Mouse (Mus musculus): ENCODE measurements at regions not wholly inside any gene's neighbourhood (a gene's known extent, or its start where the extent isn't known, plus 50 kb on each side); places are given as distances from the start of the nearest gene placed in this dataset.

DNA sequence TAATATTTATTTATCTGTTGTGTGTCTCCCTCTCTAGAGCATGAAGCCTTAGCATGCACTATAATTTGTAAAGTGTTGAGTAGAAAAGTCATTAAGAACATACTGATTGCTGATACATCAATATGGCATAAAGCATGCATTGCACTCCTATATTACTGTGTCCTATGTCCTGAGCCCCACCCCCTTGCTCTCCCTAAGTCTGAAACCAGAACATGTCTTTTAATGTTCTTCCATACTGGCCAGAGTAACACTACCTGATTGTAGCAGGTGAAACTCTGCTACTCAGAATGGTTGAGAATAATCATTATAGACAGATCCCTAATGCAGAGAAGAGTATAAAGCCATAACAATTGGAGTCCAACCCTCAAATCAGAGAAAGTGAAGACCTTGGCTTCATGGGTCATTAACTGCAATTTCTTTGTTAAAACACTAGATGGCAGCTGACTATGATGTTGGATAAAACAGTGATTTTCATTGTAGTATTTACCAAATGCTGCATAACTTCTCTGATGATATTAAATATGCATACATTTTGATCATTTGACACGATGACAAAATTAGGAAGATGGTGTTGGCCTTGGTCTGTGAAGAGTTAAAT, 52.9 kb upstream of the Cast start:
- WGBS, result 2% methylated on average over 1 of the region's 1 CpGs
- H3K4me3 ChIP-seq (ENCODE audit: low read depth, low read length), result no peak overlapping the region
- no peak overlapping the region for H3K27ac ChIP-seq (ENCODE audit: low read depth)
- no peaks in the 10 kb centered on the region for H3K27me3 ChIP-seq (ENCODE audit: insufficient read depth, low read length)
- ATAC-seq (ENCODE audit: insufficient read depth) (no peak), DNase-seq (peak; percentile 53)
- H3K36me3 ChIP-seq (ENCODE audit: insufficient read depth), result no peaks in the 10 kb centered on the region
- H3K9me3 ChIP-seq (ENCODE audit: low read depth, low read length), result no peaks in the 10 kb centered on the region
- peak; percentile 55 for TF ChIP-seq CTCF (IDR thresholded peaks at IDR 0.05; ENCODE audit: low read depth)
- no peak overlapping the region for H3K9ac ChIP-seq
- no peak overlapping the region for H3K4me2 ChIP-seq
- H3K4me1 ChIP-seq (ENCODE audit: insufficient read depth), result no peaks in the 10 kb centered on the region

Measured in lung, embryonic 14.5 days (tissue).